Mouse (Mus musculus) gastrocnemius, adult 2 months (tissue): ENCODE measurements around the gene Gpsm2. TPM values are rescaled to one million over a fixed set of nuclear protein-coding genes. Genes with fewer than 3 reads are reported as not detected.
"Not testable (repeated sequence)": the region's sequence is repeated elsewhere in the genome, so short reads cannot be mapped to it uniquely, and the experiment has no call there.

ENCODE experiments used
- DNase-seq: peaks from one replicate; pipeline ENCODE4 v3.0.0; 2022
- H3K27ac ChIP-seq: fragments of 200-600 bp; 2 replicates; pipeline ENCODE4 v1.8.1; 2022; ENCODE audit warnings: mild to moderate bottlenecking
- H3K4me3 ChIP-seq: fragments of 200-600 bp; 2 replicates; pipeline ENCODE4 v1.8.1; 2022; ENCODE audit warnings: mild to moderate bottlenecking, moderate library complexity
- CTCF ChIP-seq: fragments of 200-600 bp; IDR thresholded peaks from 2 replicates; pipeline ENCODE4 v1.8.1; 2022; ENCODE audit warnings: antibody characterized with exemption, mild to moderate bottlenecking, moderate library complexity
- intact Hi-C: fragments of 180-260 bp; cut with DNase I; formaldehyde crosslinking; loops from one replicate; pipeline ENCODE4 v1.15.1; 2025
- total RNA-seq, 2 experiments: library from RNA; stranded (reverse); gene quantifications; 2 replicates each; pipeline ENCODE4 v1.2.3; 2021

Gene Gpsm2
- total RNA-seq, 2 experiments from 2014 or later, result 0.86 to 1.1 TPM

DNA sequence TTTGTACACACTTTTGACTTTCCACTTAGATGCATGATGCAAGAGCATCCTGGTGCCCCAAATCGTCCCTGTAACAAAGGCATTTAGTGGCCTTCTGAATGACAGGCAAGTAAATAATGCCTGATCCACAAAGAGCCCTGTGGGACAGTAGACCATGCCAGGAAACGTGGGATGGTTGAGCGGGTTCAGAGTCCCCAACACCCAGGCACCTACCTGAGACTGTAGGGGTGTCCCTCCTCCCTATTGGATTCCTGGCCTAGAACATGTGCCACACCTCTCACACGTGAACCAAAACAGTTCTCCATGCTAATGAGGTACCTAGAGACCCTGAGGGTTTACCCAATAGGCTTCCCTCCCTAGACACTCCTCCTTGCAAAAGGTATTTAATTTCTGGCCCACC lies 41.1 kb downstream of the Gpsm2 start:
- no peak overlapping the region for H3K27ac ChIP-seq
- no peak for DNase-seq
- TF ChIP-seq CTCF, result no peak
- H3K4me3 ChIP-seq, result no peak overlapping the region
- intact Hi-C loops, result no loop called here

DNA sequence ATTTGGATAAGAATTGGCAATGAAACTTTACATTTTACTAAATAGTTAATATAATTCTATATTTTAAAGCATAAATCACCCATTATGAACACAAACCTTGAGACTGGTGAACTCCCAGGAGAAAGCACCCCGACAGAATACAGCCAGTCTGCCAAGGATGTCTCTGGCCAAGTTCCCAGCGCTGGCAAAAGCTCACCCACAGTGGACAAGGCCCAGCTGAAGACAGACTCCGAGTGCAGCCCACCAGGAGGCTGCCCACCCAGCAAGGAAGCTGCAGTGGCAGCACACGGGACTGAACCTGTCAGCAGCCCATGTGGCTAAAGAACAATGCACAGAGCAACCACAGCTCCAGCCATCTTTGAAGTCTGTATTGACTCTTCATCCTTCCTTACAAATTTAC lies 45.5 kb downstream of the Gpsm2 start:
- intact Hi-C loops, result no loop called here
- TF ChIP-seq CTCF, result no peak
- no peak overlapping the region for H3K4me3 ChIP-seq
- DNase-seq, result no peak
- no peak overlapping the region for H3K27ac ChIP-seq

DNA sequence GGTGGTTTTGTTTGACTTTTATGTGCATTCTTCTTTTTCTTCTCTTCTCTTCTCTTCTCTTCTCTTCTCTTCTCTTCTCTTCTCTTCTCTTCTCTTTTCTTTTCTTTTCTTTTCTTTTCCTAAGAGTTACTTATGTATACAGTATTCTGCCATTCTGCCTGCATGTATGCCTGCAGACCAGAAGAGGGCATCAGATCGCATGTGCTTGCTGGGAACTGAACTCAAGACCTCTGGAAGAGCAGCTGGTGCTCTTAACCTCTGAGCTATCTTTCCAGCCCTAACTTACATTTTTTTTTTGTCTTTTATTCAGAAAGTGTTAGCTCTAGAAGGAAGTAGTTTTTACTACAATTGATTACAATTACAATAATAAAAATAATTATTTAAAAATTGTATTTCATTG lies 61.2 kb downstream of the Gpsm2 start:
- peak; percentile 27; the same call in 1 of the 2 replicates for TF ChIP-seq CTCF
- intact Hi-C loops, result no loop called here
- no peak for DNase-seq
- no peak overlapping the region for H3K4me3 ChIP-seq
- no peak overlapping the region for H3K27ac ChIP-seq

DNA sequence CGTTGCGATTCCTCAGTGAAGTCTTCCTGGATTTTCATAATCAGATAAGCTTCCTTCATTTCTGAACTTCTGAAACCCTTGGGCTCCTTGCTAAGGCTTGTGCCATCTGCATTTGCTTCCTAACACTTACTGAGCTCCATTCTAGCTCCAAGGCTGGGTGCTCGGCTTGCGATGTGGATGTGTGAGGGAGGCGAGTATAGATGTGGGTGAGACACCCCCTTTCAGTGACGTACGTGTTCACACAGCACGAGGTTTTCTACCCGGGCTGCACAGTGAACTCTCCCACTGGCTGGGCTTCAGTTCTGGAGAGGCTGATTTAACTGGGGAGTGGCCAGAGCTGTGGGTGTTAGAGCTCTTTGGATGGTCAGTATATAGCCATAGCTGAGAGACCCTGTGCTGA lies 63.5 kb downstream of the Gpsm2 start:
- no peak for TF ChIP-seq CTCF
- H3K4me3 ChIP-seq, result no peak overlapping the region
- intact Hi-C loops, result no loop called here
- no peak for DNase-seq
- H3K27ac ChIP-seq, result no peak overlapping the region

DNA sequence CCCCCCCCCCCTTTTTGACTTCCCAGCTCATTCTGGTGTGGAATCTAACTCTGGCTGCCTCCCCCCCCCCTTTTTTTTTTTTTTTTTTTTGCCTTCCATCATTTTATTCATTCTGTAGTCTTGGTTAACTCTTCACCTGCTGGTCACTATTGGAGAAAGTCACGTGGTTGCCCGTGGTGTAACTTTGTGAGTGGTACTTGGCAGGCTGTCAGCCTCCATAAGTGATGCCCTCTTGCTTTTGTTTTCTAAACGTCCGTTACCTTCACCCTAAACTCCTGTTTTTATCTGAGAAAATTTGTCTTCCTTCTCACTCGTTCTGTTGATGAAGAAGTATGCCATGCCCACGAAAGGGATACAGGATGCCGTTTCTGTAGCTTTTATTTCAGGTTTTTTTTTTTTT lies 66.6 kb downstream of the Gpsm2 start:
- intact Hi-C loops, result no loop called here
- DNase-seq, result no peak
- Histone ChIP-seq H3K4me3 (no peak overlapping the region), H3K27ac (no peak overlapping the region)
- no peak for TF ChIP-seq CTCF

DNA sequence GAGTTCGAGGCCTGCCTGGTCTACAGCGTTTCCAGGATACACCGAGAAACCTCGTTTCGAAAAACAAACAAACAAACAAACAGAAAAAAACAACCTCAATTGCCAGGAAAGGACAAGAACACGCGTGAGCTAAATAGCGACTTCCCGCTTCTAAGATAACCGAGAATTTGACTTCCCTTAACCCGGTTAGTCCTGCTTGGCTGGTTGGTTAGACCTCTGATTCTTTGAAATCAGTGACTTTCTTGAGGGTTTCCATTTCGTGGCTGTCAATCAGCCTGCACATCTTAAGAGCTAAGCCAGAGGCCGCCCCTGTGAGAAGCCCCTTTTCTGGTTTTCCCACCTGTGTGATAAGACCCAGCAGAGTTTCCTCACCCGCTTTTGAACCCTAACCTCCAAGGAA lies 67.5 kb downstream of the Gpsm2 start:
- no peak for TF ChIP-seq CTCF
- intact Hi-C loops, result loop anchor here (5.0 kb wide), 1 partner anchor 92 kb away; the partner anchor contains the start of gene Tmem167b
- peak overlapping the region; percentile 99 for H3K27ac ChIP-seq
- no peak for DNase-seq
- peak overlapping the region; percentile 94 for H3K4me3 ChIP-seq

DNA sequence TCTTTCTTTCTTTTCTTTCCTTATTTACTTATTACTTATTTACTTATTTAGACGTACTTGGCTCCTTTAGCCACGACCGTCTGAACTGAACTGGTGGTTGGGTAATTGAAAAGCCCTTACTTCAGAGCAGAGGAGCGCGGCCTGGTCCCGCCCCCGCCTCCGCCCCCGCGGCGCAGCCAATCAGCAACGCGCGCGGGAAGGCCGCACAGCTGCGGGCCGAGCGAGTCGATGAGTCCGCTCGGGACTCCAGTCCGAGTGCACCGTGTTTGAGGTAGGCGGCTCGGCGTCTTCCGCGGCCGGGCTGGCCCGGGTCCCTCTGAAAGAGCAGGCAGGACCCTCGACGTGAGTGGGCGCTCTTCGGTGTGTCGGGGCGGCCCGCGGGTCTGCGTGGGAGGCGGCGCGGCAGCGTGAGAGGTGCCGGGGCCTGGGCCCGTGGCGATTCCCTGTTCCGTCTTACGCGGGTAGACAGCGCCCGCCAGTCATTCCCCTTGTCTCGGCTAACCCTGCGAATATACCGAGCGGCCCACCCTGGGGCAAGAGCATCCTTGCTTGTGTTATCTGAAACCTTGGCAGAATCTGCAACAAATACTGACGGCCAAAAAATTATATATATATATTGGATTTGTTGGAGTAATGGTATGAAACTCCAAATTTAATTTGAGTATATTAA lies 68.3 kb downstream of the Gpsm2 start, which contains the start of gene Clcc1:
TSS of gene Clcc1 (plus strand) at position 204 of the 670 bp plus-strand sequence.
- peak within 1 kb of the TSS; percentile 99 for H3K27ac ChIP-seq
- peak within 1 kb of the TSS; percentile 94 for H3K4me3 ChIP-seq
- no peak for TF ChIP-seq CTCF
- DNase-seq, result peak; percentile 98
- intact Hi-C loops, result loop anchor here (5.0 kb wide), 1 partner anchor 92 kb away; the partner anchor contains the start of gene Tmem167b

DNA sequence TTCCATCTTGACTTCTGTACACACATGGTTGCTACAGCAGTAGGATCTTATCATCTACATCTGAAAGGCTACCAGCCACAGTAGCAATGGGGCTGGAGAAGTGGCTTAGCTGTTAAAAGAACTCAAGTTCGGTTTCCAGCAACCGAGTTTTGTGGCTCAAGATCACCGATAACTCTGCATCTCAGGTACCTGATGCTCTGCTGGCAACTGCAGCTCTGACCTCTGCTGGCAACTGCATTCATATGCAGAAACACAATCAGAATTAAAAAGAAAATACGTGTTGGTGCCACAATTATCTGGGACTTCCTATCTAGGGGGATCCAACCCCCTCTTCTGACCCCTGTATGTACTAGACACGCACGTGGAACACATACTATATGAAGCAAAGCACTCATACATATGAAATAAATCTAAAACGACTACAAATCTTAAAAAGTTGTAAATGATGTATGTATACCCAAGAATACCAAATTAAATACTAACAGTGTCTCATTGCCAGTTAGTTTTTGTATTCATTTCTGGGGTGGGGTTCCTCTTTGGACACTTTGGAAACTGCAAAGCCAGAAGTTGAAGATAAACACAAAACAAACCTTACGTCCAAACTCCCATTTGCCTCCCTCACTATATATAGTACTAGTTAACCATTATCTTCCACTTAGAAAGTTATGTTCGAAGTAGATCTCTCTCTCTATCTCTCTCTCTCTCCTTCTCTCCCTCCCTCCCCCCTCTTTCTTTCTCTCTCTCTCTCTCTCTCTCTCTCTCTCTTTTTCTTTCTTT lies 69.1 kb downstream of the Gpsm2 start:
- peak overlapping the region; percentile 99 for H3K27ac ChIP-seq
- no peak for DNase-seq
- peak overlapping the region; percentile 94 for H3K4me3 ChIP-seq
- TF ChIP-seq CTCF, result peak; percentile 9; the same call in 1 of the 2 replicates
- intact Hi-C loops, result loop anchor here (5.0 kb wide), 1 partner anchor 91 kb away; the partner anchor contains the start of gene Tmem167b

DNA sequence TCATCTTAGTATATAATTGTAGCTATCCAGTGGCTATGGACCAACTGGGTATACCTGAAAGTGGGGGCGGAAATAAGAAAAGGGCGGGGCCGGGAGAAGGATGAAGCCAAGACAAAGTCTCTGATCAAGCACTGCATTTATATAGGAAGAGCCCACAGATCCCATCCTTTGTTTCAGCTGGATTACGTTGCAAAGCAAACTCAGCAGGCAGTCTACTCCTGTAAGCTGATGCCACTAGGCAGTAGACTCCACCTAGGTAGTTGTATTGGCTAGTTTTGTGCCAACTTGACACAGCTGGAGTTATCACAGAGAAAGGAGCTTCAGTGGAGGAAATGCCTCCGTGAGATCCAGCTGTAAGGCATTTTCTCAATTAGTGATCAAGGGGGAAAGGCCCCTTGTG lies 74.4 kb downstream of the Gpsm2 start:
- H3K27ac ChIP-seq, DNase-seq, intact Hi-C loops, H3K4me3 ChIP-seq: not testable (repeated sequence)

DNA sequence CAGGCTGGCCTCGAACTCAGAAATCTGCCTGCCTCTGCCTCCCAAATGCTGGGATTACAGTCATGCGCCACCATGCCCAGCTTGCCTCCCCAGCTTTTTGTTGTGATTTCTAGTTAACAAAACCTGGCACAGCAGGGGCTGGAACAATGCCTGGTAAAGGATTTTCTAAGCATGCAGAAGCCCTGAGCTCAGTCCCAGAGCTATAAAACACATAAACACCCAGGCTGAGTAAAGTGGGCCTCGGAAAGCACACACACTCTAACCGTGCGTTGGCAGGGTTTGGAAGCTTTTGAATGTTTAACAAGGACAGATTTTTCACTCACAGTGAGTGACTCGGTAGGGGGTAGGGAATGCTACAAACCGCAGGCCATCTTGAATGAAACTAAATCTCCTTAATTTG lies 76.1 kb downstream of the Gpsm2 start:
- no peak for DNase-seq
- no peak overlapping the region for H3K27ac ChIP-seq
- TF ChIP-seq CTCF, result no peak
- intact Hi-C loops, result no loop called here
- no peak overlapping the region for H3K4me3 ChIP-seq

DNA sequence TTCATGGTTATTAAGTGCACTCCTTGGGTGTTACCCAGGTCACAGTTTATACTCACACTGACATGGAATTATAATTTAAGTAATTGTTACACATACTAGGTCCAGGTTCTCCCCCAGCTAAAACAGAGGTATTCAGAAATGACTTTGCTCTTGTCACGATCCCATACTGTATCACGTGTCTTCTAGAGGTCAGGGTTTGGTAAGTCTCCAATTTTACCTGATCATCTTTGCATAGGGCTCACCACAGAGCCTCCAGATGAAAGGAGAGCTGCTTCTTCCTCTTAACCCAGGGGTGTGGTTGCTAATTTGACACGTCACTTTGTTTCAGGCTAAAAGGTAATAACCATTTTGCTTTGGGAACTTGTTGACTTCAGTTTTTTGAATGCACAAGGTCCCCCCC lies 77.3 kb downstream of the Gpsm2 start:
- intact Hi-C loops, result no loop called here
- H3K4me3 ChIP-seq, result no peak overlapping the region
- no peak for TF ChIP-seq CTCF
- no peak overlapping the region for H3K27ac ChIP-seq
- no peak for DNase-seq

DNA sequence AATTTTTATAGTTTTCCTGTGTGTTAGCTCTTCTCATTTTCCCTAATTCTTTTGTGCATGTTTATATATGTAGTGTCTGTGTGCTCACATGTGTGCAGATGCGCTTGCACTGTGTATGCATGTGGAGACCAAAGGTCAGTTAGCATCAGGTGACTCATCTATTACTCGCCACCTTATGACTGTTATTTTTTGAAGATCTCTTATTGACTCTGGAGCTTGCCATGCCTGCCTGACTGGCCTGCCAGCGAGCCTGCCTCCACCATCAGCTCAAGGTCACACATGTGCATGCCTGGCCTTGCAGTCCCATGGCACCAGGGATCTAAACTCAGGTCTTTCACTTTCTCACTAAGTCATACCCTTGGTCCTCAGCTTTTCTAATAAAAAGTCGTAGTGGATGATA lies 81.1 kb downstream of the Gpsm2 start:
- intact Hi-C loops, result no loop called here
- no peak for DNase-seq
- TF ChIP-seq CTCF, result no peak
- Histone ChIP-seq H3K27ac (no peak overlapping the region), H3K4me3 (no peak overlapping the region)

DNA sequence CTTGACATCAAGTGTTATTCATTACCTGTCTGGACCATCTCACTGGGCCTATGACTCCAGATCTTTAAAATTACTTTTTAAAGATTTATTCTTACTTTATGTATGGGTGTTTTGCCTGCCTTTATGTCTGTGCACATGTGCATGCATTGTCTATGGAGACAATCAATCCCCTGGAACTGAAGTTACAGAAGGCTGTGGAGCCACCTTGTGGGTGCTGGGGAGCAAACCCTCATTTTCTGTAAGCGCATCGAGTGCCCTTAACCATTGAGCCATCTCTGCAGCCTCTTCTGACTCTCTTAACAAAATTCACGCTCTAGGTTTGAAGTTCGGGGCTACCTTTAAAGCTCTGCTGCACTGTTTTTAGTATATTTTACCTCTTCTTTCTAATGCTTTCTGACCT lies 82.7 kb downstream of the Gpsm2 start:
- intact Hi-C loops, result no loop called here
- no peak for DNase-seq
- TF ChIP-seq CTCF, result no peak; the same call in 1 of the 2 replicates
- H3K4me3 ChIP-seq, result no peak overlapping the region
- no peak overlapping the region for H3K27ac ChIP-seq
